Mouse (Mus musculus) midbrain, embryonic 13.5 days (tissue): ENCODE measurements around the gene Steap3. TPM values are rescaled to one million over a fixed set of nuclear protein-coding genes. Genes with fewer than 3 reads are reported as not detected.

Experiments used
- ATAC-seq: fragments of 200-750 bp; cut with Nextera tagmentation; 2 replicates; pipeline ENCODE4 v1.8.0; 2017; ENCODE audit warnings: mild to moderate bottlenecking, moderate TSS enrichment, moderate library complexity
- H3K27ac ChIP-seq: fragments of 300-500 bp; sonication (generic); 2 replicates; pipeline ENCODE4 v1.5.1; 2015; ENCODE audit warnings: inconsistent platforms, mild to moderate bottlenecking, moderate library complexity
- H3K27me3 ChIP-seq: fragments of 300-500 bp; sonication (generic); 2 replicates; pipeline ENCODE4 v1.6.1; 2015; ENCODE audit warnings: mild to moderate bottlenecking, inconsistent platforms
- H3K36me3 ChIP-seq: fragments of 300-500 bp; sonication (generic); 2 replicates; pipeline ENCODE4 v1.6.1; 2015; ENCODE audit warnings: mild to moderate bottlenecking, inconsistent platforms
- H3K4me1 ChIP-seq: fragments of 300-500 bp; sonication (generic); replicated peaks from 2 replicates; pipeline ENCODE4 v1.6.1; 2015; ENCODE audit warnings: inconsistent platforms
- H3K4me2 ChIP-seq: fragments of 300-500 bp; sonication (generic); replicated peaks from 2 replicates; pipeline ENCODE4 v1.6.1; 2015; ENCODE audit warnings: moderate library complexity, mild to moderate bottlenecking, inconsistent platforms
- H3K4me3 ChIP-seq: fragments of 300-500 bp; sonication (generic); replicated peaks from 2 replicates; pipeline ENCODE4 v1.5.1; 2015; ENCODE audit warnings: mild to moderate bottlenecking, inconsistent platforms
- H3K9ac ChIP-seq: fragments of 300-500 bp; sonication (generic); replicated peaks from 2 replicates; pipeline ENCODE4 v1.6.1; 2015; ENCODE audit warnings: mild to moderate bottlenecking, inconsistent platforms
- H3K9me3 ChIP-seq: fragments of 300-500 bp; sonication (generic); 2 replicates; pipeline ENCODE4 v1.6.1; 2016; ENCODE audit warnings: mild to moderate bottlenecking, inconsistent platforms
- WGBS: fragments of 180-500 bp; shearing (Covaris S2); methylation state at CpG from one replicate; pipeline ENCODE4 v1.1.7; 2015; 5-methylcytosine and 5-hydroxymethylcytosine counted together
- polyA plus RNA-seq: library from polyadenylated mRNA; unstranded; fragments of >200 nt; fragmentation: Nextera tagmentation; extraction: Ambion mirVana; gene quantifications from 2 replicates; pipeline ENCODE4 v1.2.1, GENCODE M21; 2015

Gene Steap3
- polyA plus RNA-seq, 1 experiment from 2014 or later, result 2.1 TPM

DNA sequence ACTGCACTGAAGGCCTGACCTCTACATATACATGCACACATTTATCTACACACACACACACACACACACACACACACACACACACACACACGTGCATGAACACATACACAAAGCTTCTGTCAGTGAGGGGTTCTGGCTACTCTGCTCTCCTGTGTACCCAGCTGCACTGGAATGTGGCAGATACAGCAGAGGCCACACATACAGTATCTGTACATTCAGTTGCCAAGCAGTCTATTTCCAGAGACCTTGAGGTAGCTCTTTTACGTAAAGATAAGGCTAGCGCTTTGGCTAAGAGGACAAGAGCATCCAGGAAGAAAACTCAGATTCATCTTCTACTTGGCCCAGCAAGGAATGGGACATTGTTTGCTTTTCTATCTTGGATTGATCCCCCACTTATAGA lies 4.9 kb downstream of the Steap3 start:
- H3K9ac ChIP-seq, result no peak overlapping the region
- no peak overlapping the region for H3K4me2 ChIP-seq
- H3K9me3 ChIP-seq, result no peaks in the 10 kb centered on the region
- H3K27me3 ChIP-seq, result peaks cover 31% of the 10 kb centered on the region
- no peak overlapping the region for H3K4me3 ChIP-seq
- no peak for ATAC-seq
- no peaks in the 10 kb centered on the region for H3K36me3 ChIP-seq
- WGBS, result 94% methylated on average over 3 of the region's 3 CpGs
- peaks cover 12% of the 10 kb centered on the region for H3K4me1 ChIP-seq
- no peak overlapping the region for H3K27ac ChIP-seq

DNA sequence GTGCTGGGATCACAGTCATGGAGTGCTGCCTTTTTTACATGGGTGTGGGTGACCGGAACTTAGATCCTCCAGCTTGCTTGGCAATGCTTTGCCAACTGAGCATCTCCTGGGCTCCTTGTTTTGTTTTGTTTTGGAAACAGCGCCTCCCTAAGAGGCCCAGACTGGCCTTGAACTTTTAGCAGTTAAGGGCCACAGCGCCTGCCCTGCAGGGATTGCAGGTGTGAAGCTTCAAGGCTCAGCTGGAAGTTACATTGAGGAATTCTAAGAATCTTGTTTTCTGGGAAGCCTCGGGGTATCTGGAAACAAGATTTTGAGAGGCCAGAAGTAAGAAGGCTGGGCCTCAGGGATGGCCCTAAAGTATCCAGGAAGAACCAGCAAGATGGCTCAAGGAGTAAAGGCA lies 6.0 kb downstream of the Steap3 start:
- Histone ChIP-seq H3K27ac (no peak overlapping the region), H3K36me3 (no peaks in the 10 kb centered on the region), H3K4me3 (no peak overlapping the region), H3K9me3 (no peaks in the 10 kb centered on the region), H3K27me3 (peaks cover 31% of the 10 kb centered on the region), H3K9ac (no peak overlapping the region), H3K4me2 (no peak overlapping the region), H3K4me1 (peaks cover 12% of the 10 kb centered on the region)
- no peak for ATAC-seq
- WGBS, result 50% methylated on average over 4 of the region's 4 CpGs

DNA sequence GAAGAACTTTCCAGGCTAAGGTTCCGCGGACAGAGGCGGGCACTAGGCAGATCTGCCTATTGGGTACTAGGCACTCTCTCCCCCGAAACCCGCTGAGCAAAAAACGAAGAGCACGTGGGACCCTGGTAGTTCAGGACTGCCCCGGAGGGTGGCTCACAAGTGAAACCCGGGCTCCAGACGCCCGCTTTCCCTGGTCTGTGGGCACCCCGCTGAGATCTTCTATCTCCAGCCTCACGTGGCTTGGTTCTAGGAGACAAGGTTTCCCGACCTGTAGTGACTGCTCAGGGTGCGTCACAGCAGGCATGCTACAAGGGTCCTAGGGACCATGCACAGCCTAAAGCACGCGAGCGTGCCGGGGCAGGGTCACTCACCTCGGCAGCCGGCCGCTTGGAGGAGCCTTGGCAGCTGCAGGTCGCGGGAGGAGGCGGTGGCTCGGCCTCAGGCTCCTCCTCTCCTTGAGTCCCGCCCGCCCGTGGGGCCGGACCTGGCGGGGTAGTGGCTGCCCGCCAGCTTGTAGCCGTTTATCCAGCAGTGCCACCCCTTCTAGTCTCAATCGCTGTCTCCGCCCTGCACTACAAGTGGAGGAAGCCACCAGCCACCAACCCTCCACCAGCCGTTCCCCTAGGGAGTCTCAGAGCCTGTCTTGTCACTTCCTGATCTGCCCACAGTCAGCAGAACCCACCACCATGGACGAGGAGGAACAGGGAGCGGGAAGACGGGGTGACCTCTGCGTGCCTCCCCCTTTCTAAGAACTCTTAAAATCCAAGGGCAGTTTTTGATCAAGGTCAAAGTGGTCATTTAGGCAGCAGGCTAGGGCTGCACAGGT lies 7.4 kb downstream of the Steap3 start:
- peak; percentile 87 for ATAC-seq
- peak overlapping the region; percentile 50 for H3K4me3 ChIP-seq
- 2% methylated on average over 40 of the region's 40 CpGs for WGBS

DNA sequence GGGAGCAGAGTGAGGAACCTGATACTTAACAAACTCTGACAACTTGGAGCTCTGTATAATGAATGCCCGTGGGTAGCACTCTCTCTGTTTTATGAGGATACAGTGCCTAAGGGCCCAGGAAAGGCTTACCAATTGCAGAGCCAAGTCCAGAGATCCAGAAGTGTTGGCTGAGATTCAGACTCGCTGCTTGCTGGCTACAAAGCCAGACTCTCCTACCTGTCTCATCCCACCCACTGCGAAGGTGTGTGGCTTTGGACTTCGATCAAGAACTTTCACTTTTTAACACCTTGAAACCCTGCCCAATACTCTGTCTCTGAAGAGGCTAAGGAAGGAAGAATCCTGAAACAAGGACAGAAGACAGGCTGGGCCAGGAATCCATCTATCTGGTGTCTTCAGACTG lies 9.3 kb downstream of the Steap3 start:
- no peaks in the 10 kb centered on the region for H3K36me3 ChIP-seq
- no peak for ATAC-seq
- H3K9ac ChIP-seq, result no peak overlapping the region
- no peak overlapping the region for H3K4me3 ChIP-seq
- peaks cover 31% of the 10 kb centered on the region for H3K27me3 ChIP-seq
- WGBS, result 92% methylated on average over 4 of the region's 4 CpGs
- no peaks in the 10 kb centered on the region for H3K9me3 ChIP-seq
- H3K27ac ChIP-seq, result no peak overlapping the region
- H3K4me2 ChIP-seq, result no peak overlapping the region
- H3K4me1 ChIP-seq, result peaks cover 12% of the 10 kb centered on the region

More for the DNA sequence above, 7.4 kb downstream of the Steap3 start:
- no peak overlapping the region for H3K27ac ChIP-seq
- H3K9ac ChIP-seq, result peak overlapping the region; percentile 62
- H3K4me2 ChIP-seq, result peak overlapping the region; percentile 96
- H3K9me3 ChIP-seq, result no peaks in the 10 kb centered on the region
- H3K27me3 ChIP-seq, result peaks cover 31% of the 10 kb centered on the region
- no peaks in the 10 kb centered on the region for H3K36me3 ChIP-seq
- H3K4me1 ChIP-seq, result peaks cover 12% of the 10 kb centered on the region

DNA sequence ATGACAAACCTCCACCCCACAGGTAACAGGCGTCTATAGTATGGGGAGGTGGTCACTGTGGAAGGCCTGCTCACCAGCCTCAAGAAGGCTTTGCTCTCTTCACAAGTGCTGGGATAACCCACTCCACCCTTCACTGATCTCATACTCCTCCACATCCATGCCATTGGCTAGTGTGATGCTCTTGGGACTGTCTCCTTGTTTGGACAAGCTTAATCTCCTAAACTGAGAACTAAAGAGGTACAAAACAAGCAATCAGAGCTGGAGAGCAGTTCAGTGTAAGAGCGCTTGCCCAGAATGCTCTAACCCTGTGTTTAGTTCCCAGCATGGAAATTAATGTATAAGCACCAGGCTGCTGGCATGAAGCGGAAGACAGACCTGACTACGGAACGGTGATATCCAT lies 11.3 kb downstream of the Steap3 start:
- no peaks in the 10 kb centered on the region for H3K9me3 ChIP-seq
- H3K27me3 ChIP-seq, result peaks cover 23% of the 10 kb centered on the region
- H3K27ac ChIP-seq, result no peak overlapping the region
- peaks cover 12% of the 10 kb centered on the region for H3K4me1 ChIP-seq
- no peak overlapping the region for H3K4me3 ChIP-seq
- H3K36me3 ChIP-seq, result no peaks in the 10 kb centered on the region
- ATAC-seq, result no peak
- WGBS, result 93% methylated on average over 5 of the region's 5 CpGs
- no peak overlapping the region for H3K4me2 ChIP-seq
- H3K9ac ChIP-seq, result no peak overlapping the region

- no peak overlapping the region for H3K27ac ChIP-seq
- ATAC-seq, result no peak
- no peaks in the 10 kb centered on the region for H3K36me3 ChIP-seq
- no peaks in the 10 kb centered on the region for H3K9me3 ChIP-seq
- 75% methylated on average over 7 of the region's 7 CpGs for WGBS
- no peak overlapping the region for H3K4me2 ChIP-seq
- no peak overlapping the region for H3K9ac ChIP-seq
- H3K4me1 ChIP-seq, result no peaks in the 10 kb centered on the region
- H3K4me3 ChIP-seq, result no peak overlapping the region
- H3K27me3 ChIP-seq, result peaks cover 10% of the 10 kb centered on the region
Observed at GRCm38 (mm10) chr1:120259249-120259648, 13.3 kb downstream of the Steap3 start.

DNA sequence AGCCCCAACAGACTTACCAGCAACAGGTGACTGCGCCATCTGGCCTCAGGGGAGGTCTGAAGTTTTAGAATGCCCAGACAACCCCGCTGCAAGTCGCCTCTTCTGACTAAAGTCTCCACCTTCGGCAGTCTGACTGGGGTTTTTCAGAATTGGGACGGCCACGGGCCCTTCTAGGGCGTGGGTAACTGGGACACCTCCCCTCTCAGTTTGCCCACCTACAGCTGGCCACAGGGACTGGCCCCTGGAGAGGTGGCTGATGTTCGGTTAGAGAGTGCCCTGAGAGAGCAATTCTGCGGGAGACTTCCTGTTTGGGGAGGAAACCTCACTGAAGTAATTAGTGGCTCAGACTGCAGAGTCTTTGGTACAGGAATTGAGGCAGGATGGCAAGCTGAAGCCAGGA lies 13.8 kb downstream of the Steap3 start:
- 68% methylated on average over 9 of the region's 9 CpGs for WGBS
- peaks cover 5% of the 10 kb centered on the region for H3K27me3 ChIP-seq
- H3K27ac ChIP-seq, result no peak overlapping the region
- no peak overlapping the region for H3K4me3 ChIP-seq
- no peak overlapping the region for H3K9ac ChIP-seq
- ATAC-seq, result no peak
- H3K4me2 ChIP-seq, result no peak overlapping the region
- no peaks in the 10 kb centered on the region for H3K36me3 ChIP-seq
- no peaks in the 10 kb centered on the region for H3K4me1 ChIP-seq
- no peaks in the 10 kb centered on the region for H3K9me3 ChIP-seq

DNA sequence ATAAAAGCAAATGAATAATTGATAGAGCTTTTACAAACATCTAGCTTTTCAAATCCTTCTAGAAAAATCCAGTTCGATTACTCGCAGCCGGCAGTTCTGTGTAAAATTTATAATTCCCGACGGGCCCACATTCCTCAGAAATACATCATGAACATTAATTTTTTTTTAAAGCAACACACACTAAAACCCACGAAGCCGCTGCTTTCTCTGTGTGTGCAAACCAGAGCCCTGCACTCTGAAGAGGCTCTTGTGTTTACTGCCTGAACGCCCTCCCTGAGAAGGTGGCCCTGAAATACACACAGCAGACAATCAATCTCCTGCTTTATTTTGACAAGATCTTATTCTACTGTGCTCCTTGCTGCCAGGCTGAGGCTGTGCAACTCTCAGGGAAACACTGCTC lies 14.3 kb downstream of the Steap3 start:
- H3K4me1 ChIP-seq, result no peaks in the 10 kb centered on the region
- no peaks in the 10 kb centered on the region for H3K9me3 ChIP-seq
- H3K4me2 ChIP-seq, result no peak overlapping the region
- no peak overlapping the region for H3K27ac ChIP-seq
- H3K27me3 ChIP-seq, result 0 out of 2 replicates have a peak, but pooled peaks cover 1% of the 10 kb centered on the region
- 81% methylated on average over 8 of the region's 8 CpGs for WGBS
- H3K4me3 ChIP-seq, result no peak overlapping the region
- ATAC-seq, result no peak
- H3K36me3 ChIP-seq, result no peaks in the 10 kb centered on the region
- H3K9ac ChIP-seq, result no peak overlapping the region

DNA sequence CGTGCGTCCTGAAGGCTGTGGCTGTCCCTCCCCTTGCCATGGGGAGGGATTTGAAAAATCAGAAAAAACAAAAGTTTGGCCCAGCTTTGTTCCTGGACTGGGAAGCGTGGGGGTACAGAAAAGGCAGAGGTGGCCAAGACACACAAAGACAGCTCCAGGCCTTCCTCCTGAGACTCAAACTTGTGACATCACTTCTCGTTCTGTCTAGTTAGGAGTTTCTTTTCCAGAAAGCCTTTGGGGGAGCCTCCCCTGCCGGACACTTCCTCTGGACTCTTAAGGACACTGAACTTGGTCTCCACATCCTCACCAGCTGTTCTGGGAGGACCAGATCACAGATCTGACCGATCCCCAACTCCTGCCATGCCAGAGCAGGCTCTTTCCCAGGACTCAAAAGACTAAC lies 18.8 kb downstream of the Steap3 start:
- H3K9ac ChIP-seq, result no peak overlapping the region
- no peaks in the 10 kb centered on the region for H3K27me3 ChIP-seq
- no peak overlapping the region for H3K4me2 ChIP-seq
- H3K36me3 ChIP-seq, result no peaks in the 10 kb centered on the region
- no peak overlapping the region for H3K27ac ChIP-seq
- H3K9me3 ChIP-seq, result no peaks in the 10 kb centered on the region
- no peak overlapping the region for H3K4me3 ChIP-seq
- no peaks in the 10 kb centered on the region for H3K4me1 ChIP-seq
- WGBS, result 88% methylated on average over 6 of the region's 6 CpGs
- no peak for ATAC-seq

- no peak for ATAC-seq
- Histone ChIP-seq H3K27me3 (no peaks in the 10 kb centered on the region), H3K9me3 (no peaks in the 10 kb centered on the region), H3K4me3 (no peak overlapping the region), H3K9ac (no peak overlapping the region), H3K27ac (no peak overlapping the region), H3K4me1 (no peaks in the 10 kb centered on the region), H3K36me3 (no peaks in the 10 kb centered on the region), H3K4me2 (no peak overlapping the region)
- 92% methylated on average over 7 of the region's 7 CpGs for WGBS
Observed at GRCm38 (mm10) chr1:120252519-120253160, 19.9 kb downstream of the Steap3 start.

- Histone ChIP-seq H3K4me1 (no peaks in the 10 kb centered on the region), H3K27ac (no peak overlapping the region), H3K9me3 (no peaks in the 10 kb centered on the region), H3K27me3 (no peaks in the 10 kb centered on the region), H3K36me3 (no peaks in the 10 kb centered on the region), H3K9ac (no peak overlapping the region), H3K4me3 (no peak overlapping the region), H3K4me2 (no peak overlapping the region)
- ATAC-seq, result no peak
- WGBS, result 96% methylated on average over 1 of the region's 1 CpGs
Observed at GRCm38 (mm10) chr1:120251193-120251592, 21.3 kb downstream of the Steap3 start.

DNA sequence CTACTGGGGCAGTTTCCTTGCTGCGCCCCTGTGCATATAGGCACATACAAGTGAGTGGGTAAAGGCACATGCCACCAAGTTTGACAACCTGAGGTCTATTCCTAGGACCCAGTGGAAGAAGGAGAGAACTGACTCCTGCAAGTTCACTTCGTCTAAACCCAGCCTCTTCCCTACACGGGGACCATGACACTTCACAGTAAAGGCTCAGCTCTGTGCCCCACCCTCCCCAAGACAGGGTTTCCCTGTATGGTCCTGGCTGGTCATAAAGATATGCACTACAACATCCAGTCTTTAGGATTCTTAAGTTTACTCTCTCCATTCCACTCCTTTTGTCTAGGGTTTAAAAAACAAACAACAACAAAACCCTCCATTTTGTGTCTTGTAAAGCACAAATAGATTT lies 21.9 kb downstream of the Steap3 start:
- Histone ChIP-seq H3K9me3 (no peaks in the 10 kb centered on the region), H3K27ac (no peak overlapping the region), H3K27me3 (no peaks in the 10 kb centered on the region), H3K9ac (no peak overlapping the region), H3K4me1 (peaks cover 3% of the 10 kb centered on the region; the same call in 1 of the 2 replicates), H3K4me2 (no peak overlapping the region), H3K36me3 (no peaks in the 10 kb centered on the region), H3K4me3 (no peak overlapping the region)
- no peak for ATAC-seq
- 92% methylated on average over 3 of the region's 3 CpGs for WGBS
